Mouse (Mus musculus) heart, postnatal 25 days (tissue): ENCODE measurements at regions not wholly inside any gene's neighbourhood (a gene's known extent, or its start where the extent isn't known, plus 50 kb on each side); places are given as distances from the start of the nearest gene placed in this dataset.

Experiments
- DNase-seq: peaks from one replicate; pipeline ENCODE4 v3.0.0; 2022; ENCODE audit warnings: low spot score
- intact Hi-C: fragments of 180-260 bp; cut with DNase I; formaldehyde crosslinking; loops from one replicate; pipeline ENCODE4 v1.15.1; 2025

DNA sequence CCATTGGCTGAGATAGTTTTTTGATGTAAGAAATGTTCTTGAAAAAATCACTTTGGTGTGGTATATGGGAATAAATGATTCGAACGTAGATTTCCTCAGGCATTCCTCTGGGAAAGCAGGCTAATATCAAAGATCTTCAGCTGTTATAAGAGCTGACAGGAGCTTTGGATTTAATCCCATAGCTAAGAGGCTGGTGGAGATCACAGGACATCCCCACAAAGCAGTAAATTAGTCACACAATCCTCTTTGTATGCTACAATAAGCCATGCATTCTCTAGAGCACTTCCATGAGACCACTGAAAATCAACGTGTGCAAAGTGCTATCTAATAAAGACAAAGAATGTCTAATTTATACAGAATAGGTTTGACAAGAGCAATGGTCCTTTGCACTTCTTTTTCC, 643.9 kb upstream of the Impad1 start:
- intact Hi-C loops, result no loop called here
- DNase-seq, result no peak
